Mouse (Mus musculus): ENCODE results near the gene Oxct1. TPM values are rescaled to one million over a fixed set of nuclear protein-coding genes. Genes with fewer than 3 reads are reported as not detected.

The Oxct1 gene
- total RNA-seq, 1 experiment from 2014 or later, result 358 TPM

- no peak for ATAC-seq (replicated peaks in 1 of 2; ENCODE audit: insufficient read depth in 1 of 2, low FRiP score in 2 of 2, low TSS enrichment in 1 of 2, low read depth in 1 of 2, poor library complexity in 2 of 2, severe bottlenecking in 2 of 2)
These were observed 145.4 kb downstream of the Oxct1 start for GRCm38 (mm10) chr15:4171600-4171999.

- no peak for ATAC-seq (replicated peaks in 1 of 2; ENCODE audit: insufficient read depth in 1 of 2, low FRiP score in 2 of 2, low TSS enrichment in 1 of 2, low read depth in 1 of 2, poor library complexity in 2 of 2, severe bottlenecking in 2 of 2)
These were observed 171.7 kb downstream of the Oxct1 start for GRCm38 (mm10) chr15:4197913-4198312.

Other genes with a start within 250 kb of the Oxct1 start
- 18.8 and 19.3 TPM in 2 replicates for gene Fbxo4, start 46.8 kb upstream of the Oxct1 start, total RNA-seq (2017)
- gene AW549877, start 30.6 kb upstream of the Oxct1 start, total RNA-seq (2017), result 15.5 and 19.9 TPM in 2 replicates